Mouse (Mus musculus) kidney, postnatal 25 days (tissue): Measurements from ENCODE around the gene Myo10.

Experiments used
- DNase-seq, 2 experiments: peaks; one replicate each; pipeline ENCODE4 v3.0.0; 2021; ENCODE audit warnings: mixed read lengths in 2 of 2

Gene Myo10

GRCm38 (mm10) chr15:25764653-25765352 is 142.5 kb downstream of the Myo10 start:
- DNase-seq: peak in 1 of 2 experiments; percentile 33

- no peak for DNase-seq
Measured at GRCm38 (mm10) chr15:25767777-25768176, 145.5 kb downstream of the Myo10 start.

- no peak for DNase-seq
Measured at GRCm38 (mm10) chr15:25769524-25770255, 147.4 kb downstream of the Myo10 start.

- no peak for DNase-seq
Measured at GRCm38 (mm10) chr15:25771782-25772181, 149.5 kb downstream of the Myo10 start.

GRCm38 (mm10) chr15:25773711-25774513 is 151.6 kb downstream of the Myo10 start:
- peak; percentile 63 to 66 for DNase-seq

- no peak for DNase-seq
Measured at GRCm38 (mm10) chr15:25778937-25779336, 156.6 kb downstream of the Myo10 start.

- DNase-seq: no peak
Measured at GRCm38 (mm10) chr15:25779522-25780191, 157.3 kb downstream of the Myo10 start.

- DNase-seq: no peak
Measured at GRCm38 (mm10) chr15:25781053-25781452, 158.7 kb downstream of the Myo10 start.

- peak in 1 of 2 experiments; percentile 40 for DNase-seq
Measured at GRCm38 (mm10) chr15:25785456-25786390, 163.4 kb downstream of the Myo10 start.

- no peak for DNase-seq
Measured at GRCm38 (mm10) chr15:25787406-25787805, 165.1 kb downstream of the Myo10 start.

GRCm38 (mm10) chr15:25787965-25788364 is 165.6 kb downstream of the Myo10 start:
- no peak for DNase-seq

- no peak for DNase-seq
Measured at GRCm38 (mm10) chr15:25788565-25788964, 166.2 kb downstream of the Myo10 start.

- DNase-seq: no peak
Measured at GRCm38 (mm10) chr15:25789241-25789640, 166.9 kb downstream of the Myo10 start.

- no peak for DNase-seq
Measured at GRCm38 (mm10) chr15:25791660-25792353, 169.5 kb downstream of the Myo10 start.

- no peak for DNase-seq
Measured at GRCm38 (mm10) chr15:25794123-25794522, 171.8 kb downstream of the Myo10 start.

- DNase-seq: peak; percentile 38 to 65
Measured at GRCm38 (mm10) chr15:25795496-25795895, 173.2 kb downstream of the Myo10 start.

- DNase-seq: peak in 1 of 2 experiments; percentile 61
Measured at GRCm38 (mm10) chr15:25796353-25796752, 174.0 kb downstream of the Myo10 start.

GRCm38 (mm10) chr15:25797179-25797578 is 174.9 kb downstream of the Myo10 start:
- DNase-seq: no peak

- DNase-seq: no peak
Measured at GRCm38 (mm10) chr15:25797888-25798287, 175.6 kb downstream of the Myo10 start.

GRCm38 (mm10) chr15:25801726-25802125 is 179.4 kb downstream of the Myo10 start:
- peak in 1 of 2 experiments; percentile 16 for DNase-seq

- no peak for DNase-seq
Measured at GRCm38 (mm10) chr15:25802194-25802593, 179.9 kb downstream of the Myo10 start.
